Mouse (Mus musculus) liver, embryonic 15.5 days (tissue): Measurements from ENCODE around the gene Tmem198. TPM values are rescaled to one million over a fixed set of nuclear protein-coding genes. Genes with fewer than 3 reads are reported as not detected.

Experiments
- ATAC-seq: fragments of 200-750 bp; cut with Nextera tagmentation; 2 replicates; pipeline ENCODE4 v1.8.0; 2017; ENCODE audit warnings: moderate number of reproducible peaks, mild to moderate bottlenecking, moderate library complexity; ENCODE audit not compliant: insufficient read depth
- H3K27ac ChIP-seq: fragments of 300-500 bp; sonication (generic); replicated peaks from 2 replicates; pipeline ENCODE4 v1.5.1; 2015; ENCODE audit warnings: mild to moderate bottlenecking, inconsistent platforms
- H3K27me3 ChIP-seq: fragments of 300-500 bp; sonication (generic); 2 replicates; pipeline ENCODE4 v1.6.1; 2015; ENCODE audit warnings: mild to moderate bottlenecking, inconsistent platforms
- H3K36me3 ChIP-seq: fragments of 300-500 bp; sonication (generic); replicated peaks from 2 replicates; pipeline ENCODE4 v1.6.1; 2015; ENCODE audit warnings: moderate library complexity, mild to moderate bottlenecking, inconsistent platforms
- H3K4me1 ChIP-seq: fragments of 300-500 bp; sonication (generic); replicated peaks from 2 replicates; pipeline ENCODE4 v1.6.1; 2015; ENCODE audit warnings: inconsistent platforms
- H3K4me2 ChIP-seq: fragments of 300-500 bp; sonication (generic); 2 replicates; pipeline ENCODE4 v1.6.1; 2015; ENCODE audit warnings: moderate library complexity, mild to moderate bottlenecking, inconsistent platforms
- H3K4me3 ChIP-seq: fragments of 300-500 bp; sonication (generic); replicated peaks from 2 replicates; pipeline ENCODE4 v1.5.1; 2015; ENCODE audit warnings: mild to moderate bottlenecking, inconsistent platforms
- H3K9ac ChIP-seq: fragments of 300-500 bp; sonication (generic); 2 replicates; pipeline ENCODE4 v1.6.1; 2015; ENCODE audit warnings: moderate library complexity, mild to moderate bottlenecking, inconsistent platforms
- H3K9me3 ChIP-seq: fragments of 300-500 bp; sonication (generic); replicated peaks from 2 replicates; pipeline ENCODE4 v1.6.1; 2016; ENCODE audit warnings: inconsistent platforms
- WGBS: fragments of 180-500 bp; shearing (Covaris S2); methylation state at CpG from one replicate; pipeline ENCODE4 v1.1.7; 2015; ENCODE audit warnings: mixed read lengths; ENCODE audit not compliant: insufficient replicate concordance; 5-methylcytosine and 5-hydroxymethylcytosine counted together
- polyA plus RNA-seq: library from polyadenylated mRNA; unstranded; fragments of >200 nt; fragmentation: Nextera tagmentation; extraction: Ambion mirVana; gene quantifications from 2 replicates; pipeline ENCODE4 v1.2.1, GENCODE M21; 2015

Tmem198 gene
- polyA plus RNA-seq, 1 experiment from 2014 or later: 0.06 TPM

DNA sequence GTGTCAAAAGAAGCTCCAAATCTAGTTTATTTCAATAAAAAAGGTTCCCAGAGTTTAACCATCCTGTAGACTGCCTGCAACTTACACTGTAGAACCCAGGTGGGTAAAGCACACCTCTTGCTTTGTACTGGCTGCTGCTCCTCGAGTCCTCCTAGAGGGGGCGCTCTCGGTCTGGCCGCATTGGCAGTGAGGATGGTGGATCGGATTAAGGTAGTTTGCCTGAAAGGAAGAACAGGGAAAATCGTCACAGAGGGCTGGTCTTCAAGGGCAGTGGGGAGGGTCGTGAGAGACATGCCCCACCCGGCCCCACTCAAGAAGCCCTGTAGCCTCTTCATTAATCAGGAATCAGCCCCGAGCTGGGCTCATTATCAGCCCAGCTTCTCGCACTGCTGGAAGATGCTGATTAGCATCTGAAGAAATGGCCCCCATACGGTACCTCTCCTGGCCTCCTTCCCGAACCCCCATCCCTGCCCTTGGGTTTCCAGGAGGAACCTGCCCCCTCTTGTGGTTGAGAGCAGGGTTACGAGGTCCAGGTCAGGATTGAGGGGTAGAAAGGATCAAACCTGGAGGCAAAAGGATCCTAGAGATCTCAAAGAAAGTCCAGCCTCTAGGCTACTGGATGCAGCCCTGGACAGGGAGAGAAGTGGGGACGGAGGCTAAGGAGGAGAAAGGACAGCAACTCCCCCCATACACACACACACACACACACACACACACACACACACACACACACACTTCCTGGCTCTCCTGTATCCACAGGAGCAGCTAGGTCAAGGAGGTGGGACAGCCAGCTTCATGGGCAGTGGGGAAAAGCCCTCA, 22.4 kb upstream of the Tmem198 start:
- Histone ChIP-seq H3K27me3 (peaks cover 86% of the 10 kb centered on the region), H3K4me2 (no peak overlapping the region), H3K36me3 (no peaks in the 10 kb centered on the region), H3K9ac (no peak overlapping the region), H3K4me3 (no peak overlapping the region), H3K27ac (no peak overlapping the region), H3K9me3 (no peaks in the 10 kb centered on the region), H3K4me1 (peaks cover 30% of the 10 kb centered on the region)
- no peak for ATAC-seq
- WGBS: 5% methylated on average over 14 of the region's 14 CpGs

DNA sequence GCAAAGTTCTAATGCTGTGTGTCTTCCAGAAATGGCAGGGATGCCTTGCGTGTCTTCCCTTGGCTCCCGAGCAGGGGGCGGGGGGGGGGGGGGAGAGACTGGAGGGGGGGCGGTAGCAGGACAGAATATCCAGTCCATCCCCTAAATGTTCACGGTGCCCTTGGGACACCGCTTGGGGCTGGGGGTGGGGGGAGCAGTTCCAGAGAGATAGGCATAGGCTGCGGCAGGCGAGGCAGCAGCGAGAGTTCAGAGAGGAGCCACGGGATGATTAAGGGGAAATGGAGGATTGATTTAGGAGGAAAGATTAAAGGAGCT, 21.7 kb upstream of the Tmem198 start:
- under 1% methylated on average over 10 of the region's 10 CpGs for WGBS
- Histone ChIP-seq H3K36me3 (no peaks in the 10 kb centered on the region), H3K27ac (no peak overlapping the region), H3K4me2 (peak overlapping the region; percentile 60), H3K9ac (no peak overlapping the region), H3K4me3 (no peak overlapping the region), H3K4me1 (peaks cover 37% of the 10 kb centered on the region), H3K27me3 (peaks cover 79% of the 10 kb centered on the region), H3K9me3 (no peaks in the 10 kb centered on the region)
- ATAC-seq: no peak

DNA sequence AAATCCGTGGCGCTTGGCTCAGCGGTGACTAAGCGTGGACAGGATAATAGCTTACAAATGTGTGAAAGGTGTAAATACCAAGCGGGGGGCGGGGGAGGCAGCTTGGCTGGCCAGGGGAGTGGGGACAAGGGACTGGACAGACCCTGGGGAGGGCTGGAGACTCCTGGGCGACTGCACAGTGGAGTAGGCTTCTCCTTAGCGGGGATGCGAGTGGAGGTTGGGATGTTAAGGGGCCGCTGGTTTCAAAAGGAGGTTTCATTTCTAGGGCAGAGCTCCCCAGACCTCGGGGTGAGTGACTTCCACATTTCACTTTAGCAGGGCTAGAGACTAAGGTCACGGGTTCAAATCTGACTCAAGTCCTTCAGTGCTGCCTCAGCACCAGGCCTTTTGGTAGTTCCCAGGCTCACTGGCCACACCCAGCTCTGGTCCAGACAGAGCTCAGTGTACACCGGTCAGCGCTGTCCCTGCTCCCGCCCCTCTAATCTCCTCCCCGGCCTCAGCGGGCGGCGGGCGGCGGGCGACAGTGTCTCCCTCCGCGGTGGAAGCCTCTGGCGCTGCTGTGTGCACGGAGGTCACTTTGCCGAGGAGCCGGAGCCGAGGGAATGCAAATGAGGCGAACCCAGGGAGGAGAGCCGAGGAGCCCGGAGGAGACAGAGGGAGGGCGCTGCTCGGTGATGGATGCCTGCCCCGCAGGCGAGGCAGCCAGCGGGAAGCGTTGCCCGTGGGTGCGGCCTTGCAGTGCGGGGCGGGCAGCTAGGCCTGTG, 21.1 kb upstream of the Tmem198 start:
- WGBS: 3% methylated on average over 42 of the region's 42 CpGs
- H3K36me3 ChIP-seq: no peaks in the 10 kb centered on the region
- H3K4me3 ChIP-seq: peak overlapping the region; percentile 32
- no peak overlapping the region for H3K27ac ChIP-seq
- no peaks in the 10 kb centered on the region for H3K9me3 ChIP-seq
- no peak for ATAC-seq
- peaks cover 73% of the 10 kb centered on the region for H3K27me3 ChIP-seq
- peaks cover 43% of the 10 kb centered on the region for H3K4me1 ChIP-seq
- H3K9ac ChIP-seq: no peak overlapping the region
- peak overlapping the region; percentile 60 for H3K4me2 ChIP-seq

DNA sequence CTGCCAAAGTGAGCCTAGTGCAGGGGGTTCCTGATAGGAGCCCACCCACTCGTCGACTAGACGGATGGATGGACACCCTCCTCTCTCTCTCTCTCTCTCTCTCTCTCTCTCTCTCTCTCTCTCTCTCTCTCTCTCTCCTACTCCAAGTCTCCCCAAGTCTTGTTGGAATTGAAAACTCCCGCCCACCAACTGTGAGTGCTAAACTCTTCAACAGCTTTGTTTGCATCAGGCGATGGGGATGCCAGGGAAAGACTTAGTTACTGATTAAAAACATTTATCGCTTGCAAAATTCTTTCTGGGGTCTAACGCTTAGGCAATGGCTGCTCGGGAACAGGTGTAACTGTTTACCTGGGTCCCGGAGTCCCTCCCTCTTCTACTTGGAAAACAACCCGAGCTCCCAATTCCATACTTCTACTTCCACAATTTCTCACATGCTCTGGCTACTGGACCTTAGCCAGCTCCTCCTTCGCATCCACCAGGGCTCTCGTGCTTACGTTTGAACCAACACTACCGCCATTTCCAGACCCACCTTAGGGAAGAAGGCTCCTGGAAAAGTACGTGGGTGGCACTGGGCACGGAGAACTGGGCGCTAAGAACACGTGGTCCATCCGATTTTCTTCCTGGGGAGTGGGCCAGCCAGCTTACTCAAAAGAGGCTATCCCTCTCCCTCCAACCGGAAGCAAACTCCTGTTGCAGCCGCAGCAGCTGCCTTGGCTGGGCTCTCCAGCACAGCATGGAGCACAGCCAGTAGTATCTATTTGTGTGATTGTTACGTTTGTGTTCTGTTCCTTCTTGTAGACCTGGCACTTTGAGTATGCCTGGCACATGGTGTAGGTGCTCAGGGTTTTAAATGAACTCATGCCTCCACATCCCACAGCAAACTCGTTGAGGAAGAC, 20.3 kb upstream of the Tmem198 start:
- Histone ChIP-seq H3K27ac (no peak overlapping the region), H3K4me3 (peak overlapping the region; percentile 32), H3K9me3 (no peaks in the 10 kb centered on the region), H3K36me3 (no peaks in the 10 kb centered on the region), H3K9ac (no peak overlapping the region), H3K4me2 (peak overlapping the region; percentile 60), H3K27me3 (peaks cover 73% of the 10 kb centered on the region), H3K4me1 (peaks cover 51% of the 10 kb centered on the region)
- ATAC-seq: no peak
- WGBS: 10% methylated on average over 23 of the region's 23 CpGs

DNA sequence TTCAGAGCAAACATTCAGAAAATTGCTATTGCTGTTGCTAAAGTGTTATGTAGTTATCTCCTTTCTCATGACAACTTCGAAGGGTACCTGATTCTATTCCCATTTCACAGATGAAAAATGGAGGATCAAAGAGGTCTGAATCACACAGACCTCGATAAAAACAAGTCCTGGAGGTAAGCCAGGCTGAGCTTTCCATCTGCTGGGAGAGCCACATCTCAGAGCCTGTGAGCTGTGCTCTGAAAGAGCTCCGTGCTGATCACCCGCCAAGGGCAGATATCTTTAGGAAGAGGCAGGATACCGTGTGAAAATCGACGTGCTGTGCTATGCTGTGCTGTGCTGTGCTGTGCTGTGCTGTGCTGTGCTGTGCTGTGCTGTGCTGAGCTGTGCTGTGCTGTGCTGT, 19.0 kb upstream of the Tmem198 start:
- H3K27me3 ChIP-seq: peaks cover 73% of the 10 kb centered on the region
- no peak for ATAC-seq

DNA sequence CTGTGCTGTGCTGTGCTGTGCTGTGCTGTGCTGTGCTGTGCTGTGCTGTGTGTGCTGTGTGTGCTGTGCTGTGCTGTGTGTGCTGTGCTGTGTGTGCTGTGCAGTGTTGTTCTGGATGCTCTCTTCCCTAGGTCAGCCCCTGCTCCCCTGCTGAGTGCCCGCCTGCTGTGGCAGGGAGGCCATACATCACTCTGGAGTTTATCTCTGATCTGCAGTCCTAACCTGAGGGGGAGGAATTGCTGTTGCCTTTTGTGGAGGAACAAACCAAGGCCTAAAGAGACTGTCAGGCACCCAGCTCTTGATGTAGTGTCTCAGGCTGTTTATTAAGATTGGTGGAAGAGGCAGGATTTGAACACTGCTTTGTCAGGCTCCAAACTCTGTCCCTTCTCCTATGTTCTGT, 16.7 kb upstream of the Tmem198 start:
- WGBS: 22% methylated on average over 1 of the region's 1 CpGs
- Histone ChIP-seq H3K4me1 (peaks cover 61% of the 10 kb centered on the region), H3K9me3 (no peaks in the 10 kb centered on the region), H3K4me2 (peak overlapping the region; percentile 64), H3K36me3 (no peaks in the 10 kb centered on the region), H3K4me3 (no peak overlapping the region), H3K27ac (peak overlapping the region; percentile 70), H3K27me3 (peaks cover 70% of the 10 kb centered on the region), H3K9ac (no peak overlapping the region)
- ATAC-seq: peak; percentile 78

More for the DNA sequence above, 19.0 kb upstream of the Tmem198 start:
- Histone ChIP-seq H3K4me1 (peaks cover 64% of the 10 kb centered on the region), H3K27ac (no peak overlapping the region), H3K36me3 (no peaks in the 10 kb centered on the region), H3K9ac (no peak overlapping the region), H3K4me3 (no peak overlapping the region), H3K4me2 (no peak overlapping the region), H3K9me3 (no peaks in the 10 kb centered on the region)
- 52% methylated on average over 7 of the region's 7 CpGs for WGBS

DNA sequence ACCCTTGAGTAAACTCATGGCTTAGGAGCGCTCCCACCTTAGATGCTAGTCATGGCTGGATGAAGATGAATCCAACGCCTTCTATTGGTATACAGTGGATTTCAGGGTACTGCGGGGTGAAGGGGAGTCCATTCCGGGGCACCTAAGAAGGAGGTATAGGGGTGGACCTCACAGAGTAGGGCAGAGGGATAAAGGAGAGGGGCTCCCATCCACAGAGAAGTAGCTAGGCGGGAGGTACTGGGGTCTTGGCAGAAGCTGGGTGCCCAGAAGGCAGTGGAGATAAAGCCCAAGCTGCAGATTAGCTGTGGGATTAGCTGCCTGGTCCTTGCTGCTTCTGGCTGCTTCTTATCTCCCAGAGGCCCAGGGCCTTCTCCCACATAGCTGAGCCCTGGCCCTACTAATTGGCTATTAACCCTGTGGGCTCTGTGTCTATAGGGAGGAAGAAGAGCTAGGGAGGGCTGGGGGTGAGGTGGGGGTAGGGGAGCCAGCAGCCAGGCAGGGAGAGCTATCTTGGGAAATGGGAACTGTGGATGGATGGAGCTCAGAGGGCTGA, 15.6 kb upstream of the Tmem198 start:
- H3K9me3 ChIP-seq: no peaks in the 10 kb centered on the region
- ATAC-seq: peak; percentile 81
- H3K36me3 ChIP-seq: no peaks in the 10 kb centered on the region
- peak overlapping the region; percentile 64 for H3K4me2 ChIP-seq
- H3K4me3 ChIP-seq: peak overlapping the region; percentile 32
- 34% methylated on average over 5 of the region's 5 CpGs for WGBS
- H3K27me3 ChIP-seq: peaks cover 70% of the 10 kb centered on the region
- peak overlapping the region; percentile 70 for H3K27ac ChIP-seq
- H3K4me1 ChIP-seq: peaks cover 50% of the 10 kb centered on the region
- H3K9ac ChIP-seq: 0 out of 2 replicates have a peak overlapping the region, but pooled peaks have one; percentile 21

DNA sequence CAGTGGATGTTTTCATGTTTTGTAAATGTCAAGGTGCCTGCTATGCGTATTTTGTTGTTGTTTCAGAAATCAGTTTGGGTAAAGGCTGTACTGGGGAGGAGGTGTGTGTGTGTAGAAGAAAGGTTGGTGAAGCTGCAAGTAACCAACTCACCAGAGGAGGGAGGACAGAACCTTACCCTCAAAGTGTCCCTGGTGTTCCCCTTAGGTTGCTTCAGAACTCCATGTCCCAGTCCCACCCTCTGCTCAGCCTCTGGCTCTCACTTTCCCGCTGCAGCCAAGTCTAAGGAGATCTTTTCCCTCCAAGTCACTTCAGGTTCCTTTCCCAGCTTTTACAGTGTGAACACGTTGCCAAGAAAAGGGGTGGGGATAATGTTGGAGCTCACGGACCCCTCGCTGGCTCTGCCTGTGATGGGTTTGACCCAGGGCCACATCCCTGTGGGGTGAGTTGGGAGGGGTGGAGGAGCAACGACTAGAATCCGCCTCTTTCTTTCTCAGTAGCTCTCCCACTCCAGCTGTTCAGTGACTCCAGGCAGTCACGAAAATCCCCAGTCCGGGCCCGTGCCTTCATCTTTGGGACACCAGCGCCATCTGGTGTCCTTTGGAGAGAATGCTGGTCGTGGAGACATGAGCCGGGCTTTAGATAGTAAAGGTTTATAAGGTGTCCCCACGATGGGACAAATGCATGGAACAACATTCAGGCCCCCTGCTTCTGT, 12.0 kb upstream of the Tmem198 start:
- no peak overlapping the region for H3K27ac ChIP-seq
- no peak for ATAC-seq
- peaks cover 85% of the 10 kb centered on the region for H3K27me3 ChIP-seq
- WGBS: 7% methylated on average over 14 of the region's 14 CpGs
- H3K4me3 ChIP-seq: no peak overlapping the region
- H3K36me3 ChIP-seq: no peaks in the 10 kb centered on the region
- no peaks in the 10 kb centered on the region for H3K9me3 ChIP-seq
- H3K9ac ChIP-seq: no peak overlapping the region
- H3K4me1 ChIP-seq: peaks cover 37% of the 10 kb centered on the region
- H3K4me2 ChIP-seq: no peak overlapping the region

DNA sequence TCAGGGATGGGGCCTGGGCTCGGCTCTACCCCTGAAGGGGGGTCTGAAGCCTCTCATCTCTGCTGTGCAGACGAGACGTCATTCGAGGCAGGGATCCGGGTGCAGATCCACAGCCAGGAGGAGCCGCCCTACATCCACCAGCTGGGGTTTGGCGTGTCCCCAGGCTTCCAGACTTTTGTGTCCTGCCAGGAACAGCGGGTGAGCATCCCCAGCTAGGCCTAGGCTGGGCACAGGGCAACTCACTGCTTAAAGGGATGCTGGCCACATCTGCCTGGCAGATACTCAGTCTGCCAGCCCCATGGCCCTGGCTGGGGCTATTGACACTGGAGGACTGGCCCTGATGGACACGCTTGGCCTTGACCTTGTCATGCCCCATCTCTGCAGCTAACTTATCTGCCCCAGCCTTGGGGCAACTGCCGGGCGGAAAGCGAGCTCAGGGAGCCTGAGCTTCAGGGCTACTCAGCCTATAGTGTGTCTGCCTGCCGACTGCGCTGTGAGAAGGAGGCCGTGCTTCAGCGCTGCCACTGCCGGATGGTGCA, 10.0 kb upstream of the Tmem198 start:
- no peak overlapping the region for H3K4me2 ChIP-seq
- 64% methylated on average over 17 of the region's 17 CpGs for WGBS
- H3K27me3 ChIP-seq: peaks cover 93% of the 10 kb centered on the region
- no peak overlapping the region for H3K4me3 ChIP-seq
- ATAC-seq: no peak
- H3K9ac ChIP-seq: no peak overlapping the region
- H3K4me1 ChIP-seq: peaks cover 18% of the 10 kb centered on the region
- no peaks in the 10 kb centered on the region for H3K9me3 ChIP-seq
- H3K36me3 ChIP-seq: no peaks in the 10 kb centered on the region
- H3K27ac ChIP-seq: no peak overlapping the region

DNA sequence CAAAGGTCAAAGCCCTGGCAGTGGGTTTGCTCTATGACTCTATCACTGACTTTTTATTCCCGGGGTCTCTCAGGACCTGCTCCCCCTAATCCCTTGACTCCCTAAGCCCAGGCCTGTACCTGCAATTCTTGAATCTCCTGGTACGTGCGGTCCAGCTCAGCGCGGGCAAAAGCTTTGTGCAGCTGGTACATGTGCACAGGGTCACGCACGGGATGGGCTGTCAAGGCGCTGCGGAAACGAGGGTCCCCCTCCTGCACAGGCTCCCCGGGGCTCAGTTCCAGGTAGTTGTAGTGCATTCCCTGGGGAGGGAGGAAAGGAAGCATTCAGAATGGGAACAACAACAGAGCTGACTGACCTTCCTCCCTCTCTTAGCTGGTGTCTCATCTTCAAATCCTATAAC, 2.9 kb upstream of the Tmem198 start:
- Histone ChIP-seq H3K27ac (no peak overlapping the region), H3K9me3 (no peaks in the 10 kb centered on the region), H3K4me1 (peaks cover 28% of the 10 kb centered on the region), H3K9ac (no peak overlapping the region), H3K4me3 (no peak overlapping the region), H3K27me3 (peaks cover 98% of the 10 kb centered on the region), H3K4me2 (no peak overlapping the region), H3K36me3 (no peaks in the 10 kb centered on the region)
- no peak for ATAC-seq
- WGBS: 82% methylated on average over 11 of the region's 11 CpGs
